Mouse (Mus musculus): ENCODE results near the gene Elmo1.

Elmo1 gene

DNA sequence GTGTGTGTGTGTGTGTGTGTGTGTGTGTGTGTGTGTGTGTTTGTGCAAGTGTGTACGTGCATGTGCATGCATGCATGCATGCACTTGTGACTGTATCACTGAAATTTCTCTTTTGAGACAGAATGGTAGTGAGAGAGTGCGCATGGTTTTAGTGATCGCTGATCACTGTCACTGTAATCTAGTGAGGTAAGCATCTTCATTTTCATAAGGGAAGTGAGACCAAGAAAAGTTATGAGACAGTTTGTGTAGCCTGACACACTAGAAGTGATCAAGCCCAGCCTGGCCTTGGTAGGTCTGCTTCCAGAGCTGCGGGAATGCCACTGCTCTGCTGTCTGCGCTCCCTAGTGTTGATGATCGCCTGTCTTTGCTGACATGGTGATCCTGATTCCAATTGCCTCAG, 122.3 kb downstream of the Elmo1 start:
- DNase-seq, result no peak

DNA sequence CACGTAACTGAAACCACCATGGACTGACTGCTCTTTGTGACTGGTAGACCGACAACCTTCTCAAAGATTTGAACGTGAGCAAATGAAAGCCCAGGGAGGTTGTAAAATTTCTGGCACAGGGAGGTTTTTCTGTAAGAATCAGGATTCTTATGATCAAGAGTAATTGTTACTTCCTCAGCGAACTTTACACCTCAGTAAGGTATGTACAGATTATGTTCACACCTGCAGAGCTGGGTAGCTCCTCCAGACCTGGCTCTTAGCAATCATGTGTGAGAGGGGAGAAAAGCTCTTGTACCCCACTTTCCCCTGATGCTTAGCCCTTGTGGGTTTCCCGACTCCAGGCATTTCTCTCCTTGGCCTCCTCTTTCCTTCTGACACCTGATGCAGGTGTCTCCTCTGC, 123.5 kb downstream of the Elmo1 start:
- no peak for DNase-seq

DNA sequence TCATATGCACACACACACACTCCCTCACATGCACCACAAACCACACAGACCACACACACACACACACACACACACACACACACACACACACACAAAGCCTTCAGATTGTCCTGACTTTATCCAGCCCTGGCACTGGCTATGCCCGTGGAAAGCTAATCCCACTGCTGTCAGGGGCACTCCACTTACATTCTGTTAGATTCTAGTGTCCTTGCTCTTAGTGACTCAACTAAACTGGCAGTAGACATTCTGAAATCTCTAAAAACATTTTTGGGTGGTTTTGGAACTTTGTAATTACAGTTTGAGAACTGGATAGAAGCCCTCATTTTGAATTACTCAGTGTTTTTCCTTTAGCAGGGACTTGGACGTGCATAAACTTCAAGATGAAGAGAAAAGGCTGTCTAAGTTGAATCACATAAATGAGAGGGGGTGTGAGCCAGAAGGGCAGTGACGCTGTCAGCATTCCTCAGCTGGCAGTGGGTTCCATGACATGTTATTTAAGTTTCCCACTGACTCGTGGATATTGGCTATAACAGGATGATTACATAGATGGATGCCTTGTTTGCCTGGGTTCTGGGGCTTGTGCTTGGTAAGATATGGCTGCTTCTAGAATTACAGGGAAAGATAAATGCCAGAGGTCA, 127.2 kb downstream of the Elmo1 start:
- DNase-seq, result no peak

DNA sequence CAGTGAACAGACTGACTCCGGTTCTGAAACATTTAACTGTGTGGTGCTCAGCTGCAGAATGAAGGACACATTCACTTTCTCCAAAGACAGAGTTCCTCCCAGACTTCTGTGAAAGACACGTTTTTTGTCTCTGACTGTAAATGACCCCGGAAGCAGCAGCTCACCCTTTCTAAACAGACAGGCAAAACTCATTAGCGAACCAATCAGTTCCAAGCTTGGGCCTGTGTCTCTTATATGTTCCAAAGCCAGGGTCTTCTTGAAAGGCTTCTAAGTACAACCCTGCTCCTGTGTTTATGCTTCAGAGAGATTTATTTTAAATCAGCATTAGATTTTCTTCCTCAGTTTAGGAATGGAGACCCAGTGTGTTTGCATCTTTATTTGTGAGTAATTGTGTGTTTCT, 127.7 kb downstream of the Elmo1 start:
- no peak for DNase-seq

DNA sequence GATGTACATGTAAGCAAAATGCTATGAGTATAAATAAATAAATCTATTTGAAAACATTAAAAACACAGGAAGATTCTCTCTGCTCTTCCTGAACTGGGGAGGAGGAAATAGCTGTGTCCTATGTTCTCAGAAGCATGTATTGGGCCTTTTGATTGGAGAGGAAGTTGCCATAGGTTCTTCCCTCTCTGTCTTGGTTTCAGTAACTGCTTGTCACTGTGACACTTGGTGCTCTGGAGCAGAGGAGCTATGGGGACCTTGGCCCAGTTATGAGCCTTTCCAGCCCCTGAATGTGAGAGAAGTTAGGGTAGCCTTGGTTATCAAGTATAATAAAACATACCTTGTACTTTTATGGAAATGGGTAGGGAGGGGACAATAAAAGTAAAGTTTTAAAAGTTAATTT, 130.0 kb downstream of the Elmo1 start:
- DNase-seq, result no peak

DNA sequence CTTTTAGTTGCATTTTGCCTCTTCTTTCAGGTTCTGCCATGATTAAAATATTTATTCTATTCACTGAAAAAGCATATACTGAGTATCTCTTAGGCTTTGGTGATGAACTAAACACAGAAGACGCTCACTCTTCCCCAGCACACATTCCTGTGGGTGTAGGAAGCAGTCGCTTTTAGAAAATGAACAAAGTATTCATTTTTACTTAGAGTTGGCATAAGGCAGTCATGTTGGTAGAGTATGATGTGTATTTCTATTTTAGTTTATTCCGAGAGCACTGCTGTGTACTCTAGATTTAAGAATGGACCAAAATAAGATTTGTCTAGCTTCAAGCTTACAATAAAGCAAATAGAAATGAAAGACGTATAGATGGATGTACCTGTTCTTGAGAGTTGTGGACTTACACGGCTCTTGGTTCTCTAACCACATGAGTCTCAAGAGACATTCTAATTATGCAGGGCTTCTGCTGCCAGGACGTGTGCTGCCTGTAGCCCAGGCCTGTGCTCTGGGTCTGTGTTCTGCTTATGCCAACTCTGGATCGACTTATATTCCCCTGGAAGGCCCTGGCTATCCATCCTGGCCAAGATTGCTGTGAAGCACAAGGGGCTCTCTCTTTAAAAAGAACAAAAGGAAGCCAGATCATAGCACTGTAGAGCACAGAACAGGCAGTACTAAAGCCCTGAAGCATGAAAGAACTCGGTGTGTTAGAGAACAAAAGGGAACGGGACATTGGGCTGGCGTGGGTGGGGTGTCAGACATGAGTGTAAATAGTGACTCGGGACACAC, 137.7 kb downstream of the Elmo1 start:
- DNase-seq, result no peak

DNA sequence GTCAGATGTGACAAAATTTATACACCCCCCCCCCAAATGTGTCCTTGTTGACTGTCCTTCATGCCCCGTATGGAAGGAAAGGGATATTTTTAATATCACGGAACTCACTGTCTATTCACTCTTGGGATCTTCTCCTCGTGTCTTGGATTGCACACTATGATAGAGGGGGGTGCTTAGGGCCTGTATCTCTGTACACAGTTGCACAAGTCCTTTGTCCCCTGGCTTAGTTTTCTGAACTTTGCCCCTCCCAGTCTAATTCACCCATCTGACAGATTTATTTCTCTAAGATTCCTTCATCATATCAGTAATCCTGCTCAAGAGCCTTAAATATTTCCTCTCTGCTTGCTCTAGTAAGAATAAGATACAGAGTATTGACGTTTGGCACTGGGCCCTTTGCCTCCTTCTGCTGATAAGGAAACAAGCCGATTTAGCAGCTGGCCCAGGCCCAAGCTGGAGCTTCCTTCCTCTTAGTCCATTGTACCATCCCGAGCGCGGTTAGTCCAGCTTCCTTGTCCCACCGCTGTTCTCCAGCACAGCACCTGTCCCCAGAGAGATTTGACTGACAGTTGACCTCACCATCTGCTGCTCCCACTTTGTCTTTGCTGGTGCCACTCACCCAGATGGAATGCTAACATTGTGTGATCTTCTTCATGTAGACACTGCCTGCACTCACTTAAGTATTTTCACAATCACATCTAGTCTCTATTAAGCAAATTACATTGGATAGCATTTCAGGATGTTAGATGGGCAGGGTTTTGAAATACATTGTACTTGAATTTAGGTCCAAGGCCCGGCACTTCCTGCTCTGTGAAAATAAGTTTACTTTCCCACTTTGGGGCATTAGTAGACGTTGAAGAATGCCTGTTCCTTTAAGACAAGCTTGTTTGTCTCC, 141.7 kb downstream of the Elmo1 start:
- DNase-seq, result no peak

DNA sequence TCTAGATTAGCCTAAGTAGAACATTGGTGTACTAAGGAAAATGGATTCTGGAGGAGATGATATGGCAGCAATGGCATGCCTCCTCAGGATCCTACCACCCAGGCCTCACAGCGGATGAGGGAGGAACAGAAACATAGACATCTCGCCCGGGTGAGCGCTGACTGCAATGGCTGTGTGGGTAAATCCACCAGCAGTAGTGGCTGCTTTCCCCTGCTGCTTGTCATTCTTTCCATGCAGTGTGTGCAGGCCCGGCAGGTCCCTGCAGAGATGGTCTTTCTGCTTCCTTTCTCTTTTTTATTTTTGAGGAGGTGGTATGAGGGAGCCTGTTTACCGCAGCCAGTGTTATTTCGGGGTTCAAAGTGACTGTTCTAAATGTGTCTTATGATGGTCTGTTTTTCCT, 143.3 kb downstream of the Elmo1 start:
- DNase-seq, result no peak

DNA sequence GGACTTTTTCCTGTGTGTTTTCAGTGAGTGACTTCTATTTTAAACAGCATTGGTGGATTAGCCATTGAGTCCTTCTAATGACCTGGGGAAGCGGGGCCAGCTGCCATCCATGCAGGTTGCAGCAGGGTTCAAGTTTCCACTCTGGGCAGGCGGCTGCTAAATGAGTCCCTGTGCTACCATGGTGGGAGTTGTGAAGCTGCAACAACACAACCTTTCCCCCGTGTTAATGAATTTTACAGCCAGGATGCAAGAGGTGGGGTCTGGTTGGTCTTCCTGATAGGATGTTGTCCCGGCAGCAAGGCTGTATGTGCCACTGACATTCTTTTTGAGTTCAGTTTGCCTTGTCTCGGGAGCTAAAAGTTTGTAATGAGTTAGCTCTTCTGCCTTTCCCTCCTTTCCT, 147.2 kb downstream of the Elmo1 start:
- no peak for DNase-seq

DNA sequence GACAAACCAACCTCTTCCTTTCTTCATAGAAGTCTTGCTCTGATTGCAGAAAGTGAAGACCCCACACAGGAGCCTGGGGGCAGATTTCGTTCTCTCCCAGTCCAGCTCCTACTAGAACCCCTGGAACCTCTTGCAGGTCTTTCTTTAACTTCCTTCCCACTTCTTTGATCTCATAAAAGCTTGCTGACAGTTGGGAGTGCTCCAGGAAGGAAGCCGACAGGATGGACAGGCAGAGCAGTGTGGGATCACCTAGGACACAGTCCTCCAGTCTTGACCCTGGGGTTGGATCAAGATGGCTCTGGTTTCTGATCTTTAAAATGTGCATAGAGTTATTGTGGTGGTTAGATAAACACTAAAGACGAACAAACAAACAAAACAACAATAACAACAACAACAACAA, 147.8 kb downstream of the Elmo1 start:
- DNase-seq, result no peak

DNA sequence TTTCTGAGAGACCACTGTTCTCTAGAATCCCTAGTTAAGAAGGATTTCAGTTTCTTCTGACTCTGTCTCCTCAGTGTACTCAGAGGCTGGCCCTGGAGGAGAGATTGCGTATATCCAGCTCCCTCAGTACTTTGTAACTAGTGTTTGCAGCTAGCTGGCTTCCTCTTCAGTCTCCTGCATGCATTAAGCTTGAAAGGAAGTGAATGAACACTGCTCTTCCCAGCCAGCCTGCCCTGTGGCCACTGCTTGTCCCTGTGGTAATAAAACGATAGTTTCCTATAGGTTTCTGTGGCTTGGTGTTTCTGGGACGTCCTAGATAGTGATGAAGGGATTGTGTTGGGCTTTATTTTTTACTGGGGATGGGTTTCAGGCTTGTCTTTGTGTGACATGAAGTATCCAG, 148.3 kb downstream of the Elmo1 start:
- DNase-seq, result no peak

DNA sequence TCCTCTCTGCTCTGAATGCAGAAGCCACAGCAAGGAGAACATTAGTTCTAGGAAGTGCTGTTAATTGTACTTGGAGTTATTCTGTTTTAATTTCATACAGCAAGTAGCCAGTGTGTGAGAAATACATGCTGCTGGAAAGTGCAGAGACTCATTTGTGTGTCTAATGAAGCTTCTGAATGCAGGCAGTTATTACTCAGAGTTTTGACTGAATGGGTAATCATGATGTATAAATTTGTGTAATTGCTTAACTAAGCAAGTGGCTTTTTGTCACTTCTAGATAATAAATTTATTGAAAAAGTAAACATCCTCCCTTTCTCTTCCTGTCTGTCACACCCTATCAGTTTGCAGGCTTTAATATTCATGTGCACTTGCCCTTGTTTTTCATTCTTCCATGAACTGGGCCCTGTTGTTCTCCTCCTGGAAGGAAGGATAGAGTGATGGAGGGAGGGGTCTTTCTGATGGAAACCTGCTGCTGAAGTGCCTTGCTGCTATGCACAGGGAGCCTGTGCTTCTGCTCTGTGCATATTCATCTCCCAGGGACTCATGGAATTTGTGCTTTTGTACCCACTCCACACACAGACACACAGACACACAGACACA, 159.8 kb downstream of the Elmo1 start:
- DNase-seq, result no peak

DNA sequence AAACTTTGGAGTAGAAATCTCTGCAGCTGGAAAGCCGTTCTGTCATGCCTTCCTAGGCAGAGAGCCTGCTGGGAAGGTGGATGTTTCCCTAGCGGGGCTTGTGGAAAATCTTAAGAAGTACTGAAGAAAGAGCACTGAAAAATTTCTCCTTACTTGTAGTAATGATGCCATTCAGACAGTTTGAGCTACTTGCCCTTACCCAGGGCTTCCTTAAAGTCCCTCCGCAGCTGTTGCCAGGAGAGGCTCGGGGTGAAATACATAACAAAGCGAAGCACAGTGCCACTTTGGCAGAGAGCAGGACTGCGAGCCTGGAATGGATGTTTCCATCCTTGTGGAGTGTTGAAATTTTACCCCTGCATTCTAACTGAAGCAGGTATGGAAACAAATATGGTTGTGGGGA, 164.5 kb downstream of the Elmo1 start:
- no peak for DNase-seq

DNA sequence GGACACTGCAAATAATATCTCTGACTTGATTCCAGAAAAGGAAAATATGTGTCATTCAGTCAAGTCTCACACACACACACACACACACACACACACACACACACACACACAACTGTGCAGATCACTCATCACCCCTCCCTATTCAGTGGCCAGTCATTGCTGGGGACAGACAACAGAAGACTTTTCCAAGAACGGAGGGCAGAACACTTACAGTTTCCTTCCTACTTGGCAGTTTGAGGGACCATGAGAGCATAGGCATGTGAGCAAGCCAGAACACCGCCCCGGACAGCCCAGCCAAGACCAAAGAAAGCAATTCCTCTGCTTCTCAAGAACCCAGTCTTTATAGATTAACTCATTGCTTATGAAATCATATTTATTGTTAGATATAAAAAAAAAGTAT, 165.0 kb downstream of the Elmo1 start:
- DNase-seq, result no peak

DNA sequence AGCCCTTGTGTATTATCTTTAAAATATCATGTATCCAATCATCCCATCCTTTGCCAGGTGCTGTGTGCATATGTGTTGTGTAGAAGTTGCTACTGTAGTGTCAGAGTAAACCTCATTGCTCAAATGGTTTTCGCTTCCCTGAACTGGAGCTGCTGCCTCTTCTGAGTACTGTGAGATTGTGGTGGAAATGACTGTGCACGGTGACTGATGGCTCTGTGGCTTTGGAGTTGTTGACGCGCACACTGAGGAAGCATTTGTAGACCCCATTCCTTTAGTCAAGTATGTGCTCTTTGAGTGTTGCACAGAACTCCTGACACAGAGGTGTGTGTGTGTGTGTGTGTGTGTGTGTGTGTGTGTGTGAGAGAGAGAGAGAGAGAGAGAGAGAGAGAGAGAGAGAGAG, 166.2 kb downstream of the Elmo1 start:
- no peak for DNase-seq

DNA sequence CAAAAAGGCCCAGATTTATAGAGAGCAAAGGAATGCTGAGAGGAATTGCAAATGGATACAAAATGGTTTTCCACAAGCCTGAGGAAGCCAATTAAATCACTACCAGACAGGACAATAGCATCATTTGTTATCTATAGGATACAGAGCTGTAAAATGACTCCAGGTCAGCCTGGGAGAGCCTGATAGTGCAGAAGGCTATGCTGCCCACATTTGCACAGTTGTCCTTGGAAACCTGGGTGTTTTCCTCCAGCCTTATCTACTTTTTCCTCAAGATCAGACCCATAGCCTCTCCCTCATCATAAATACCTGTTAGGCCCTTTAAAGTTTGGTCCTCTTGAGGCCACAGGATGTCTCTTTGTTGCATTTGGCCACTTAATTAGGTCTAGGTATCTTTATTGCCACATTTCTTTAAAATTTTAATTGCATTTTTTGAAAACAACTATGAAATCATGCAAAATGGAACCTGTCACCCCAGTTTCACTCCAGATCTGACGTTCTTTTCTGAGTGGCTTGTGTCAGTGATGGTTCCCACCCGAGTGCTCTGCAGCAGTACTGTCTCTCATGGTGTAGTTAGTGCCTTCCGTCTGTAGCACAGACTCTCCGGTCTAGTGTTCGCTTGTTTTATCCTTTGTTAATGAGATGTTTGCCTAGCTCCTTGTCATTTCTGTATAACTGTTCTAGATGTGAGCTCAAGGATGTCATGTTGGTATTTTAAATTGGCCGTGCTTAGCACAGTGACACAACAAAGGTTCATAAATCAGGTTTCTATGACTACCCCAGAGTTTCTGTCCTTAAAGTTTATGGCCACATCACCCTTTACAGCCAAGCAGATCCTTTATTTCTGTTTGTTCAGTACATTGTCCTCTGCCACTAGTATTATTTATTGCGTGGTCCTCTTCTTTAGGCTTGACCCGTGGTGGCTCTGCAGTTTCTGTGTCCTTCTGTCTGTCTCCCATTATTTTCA, 167.4 kb downstream of the Elmo1 start:
- DNase-seq, result no peak

DNA sequence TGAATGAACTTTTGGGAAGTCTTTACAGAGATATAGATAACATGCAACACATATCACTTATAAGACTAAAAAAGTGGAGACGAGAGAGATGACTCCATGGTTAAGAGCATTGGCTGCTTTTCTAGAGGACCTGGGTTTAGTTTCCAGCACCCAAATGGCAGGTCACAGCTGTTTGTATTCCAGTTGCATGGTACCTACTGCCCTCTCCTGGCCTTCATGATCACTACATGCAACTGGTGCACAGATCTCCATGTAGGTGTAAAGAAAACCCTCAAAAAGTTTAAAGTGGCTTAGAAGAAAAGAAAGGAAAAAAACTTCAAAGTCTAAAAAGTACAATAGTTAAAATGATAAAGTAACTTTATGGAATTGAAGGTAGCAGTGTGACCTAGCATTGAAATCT, 172.8 kb downstream of the Elmo1 start:
- no peak for DNase-seq

DNA sequence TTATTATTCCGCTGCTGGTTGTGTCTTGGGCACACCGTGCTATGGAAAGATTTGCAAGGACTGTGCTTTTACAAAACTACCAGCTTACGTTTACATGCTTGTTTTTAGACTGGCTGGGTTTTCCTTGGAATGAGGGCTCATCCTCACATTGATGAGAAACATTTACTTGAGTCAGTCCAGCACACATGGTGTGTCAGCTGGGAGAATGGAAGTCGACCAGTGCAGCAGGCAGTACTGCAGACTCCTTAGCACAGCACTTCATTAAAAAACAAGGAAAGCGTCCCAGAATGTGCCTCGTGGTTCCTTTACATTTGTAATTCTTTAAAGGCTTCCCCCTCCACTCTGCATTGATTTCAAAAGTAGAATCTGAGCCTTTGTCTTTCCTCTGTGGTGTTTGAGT, 179.8 kb downstream of the Elmo1 start:
- no peak for DNase-seq

DNA sequence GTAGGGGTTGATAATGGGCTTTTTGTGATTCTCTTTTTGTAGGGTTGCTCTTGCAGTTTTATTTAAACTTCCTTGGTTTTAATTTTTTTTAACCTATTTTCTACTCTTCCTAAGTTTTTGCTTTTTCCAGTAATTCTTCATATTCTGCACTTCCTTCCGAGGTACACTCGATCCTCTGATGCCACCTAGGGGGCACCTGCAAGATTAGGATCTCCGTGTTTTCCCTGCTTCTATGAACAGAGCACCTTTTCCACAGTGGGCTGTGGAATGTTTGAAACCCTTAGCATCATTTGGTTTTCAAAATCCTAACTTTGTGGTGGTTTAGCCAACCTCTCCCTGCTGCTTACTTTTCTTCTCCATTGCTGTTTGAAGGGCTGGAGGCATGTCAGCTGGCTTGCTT, 181.4 kb downstream of the Elmo1 start:
- no peak for DNase-seq

DNA sequence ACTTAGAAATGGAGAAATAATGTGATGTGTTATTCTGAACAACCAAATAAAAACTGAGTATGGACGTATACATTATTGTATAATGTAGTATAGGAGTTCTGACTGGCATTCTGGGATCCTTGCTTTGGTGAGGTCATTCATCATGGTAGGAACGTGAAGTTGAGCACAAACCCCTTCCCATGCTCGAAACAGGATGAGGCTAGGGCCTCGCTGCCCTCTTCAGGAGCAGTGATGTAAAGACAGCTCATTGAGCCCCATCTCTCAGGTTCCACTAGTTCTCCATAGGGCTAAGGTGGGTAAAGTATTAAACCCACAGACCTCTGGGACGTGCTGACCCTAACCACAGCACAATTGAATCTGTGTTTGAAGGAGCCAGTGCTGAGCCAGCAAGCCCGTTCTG, 182.2 kb downstream of the Elmo1 start:
- DNase-seq, result no peak

DNA sequence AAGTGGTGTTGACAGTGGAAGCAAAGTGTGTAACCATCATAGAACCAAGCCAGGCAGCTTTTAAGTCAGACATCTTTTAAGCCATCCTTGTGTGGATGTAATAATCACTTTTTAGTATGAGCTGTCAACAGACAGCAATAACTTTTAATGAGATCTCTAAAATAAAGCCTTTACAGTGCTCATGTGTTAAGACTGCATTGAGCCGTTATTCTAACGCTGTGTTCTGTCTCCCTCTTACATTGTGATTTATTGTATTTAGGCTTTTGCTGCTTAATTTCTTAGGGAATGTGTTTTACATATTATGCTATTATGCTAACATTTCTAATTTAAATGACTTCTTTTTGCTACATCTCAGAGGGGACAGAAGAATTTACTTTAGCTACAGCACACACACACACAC, 189.5 kb downstream of the Elmo1 start:
- no peak for DNase-seq

DNA sequence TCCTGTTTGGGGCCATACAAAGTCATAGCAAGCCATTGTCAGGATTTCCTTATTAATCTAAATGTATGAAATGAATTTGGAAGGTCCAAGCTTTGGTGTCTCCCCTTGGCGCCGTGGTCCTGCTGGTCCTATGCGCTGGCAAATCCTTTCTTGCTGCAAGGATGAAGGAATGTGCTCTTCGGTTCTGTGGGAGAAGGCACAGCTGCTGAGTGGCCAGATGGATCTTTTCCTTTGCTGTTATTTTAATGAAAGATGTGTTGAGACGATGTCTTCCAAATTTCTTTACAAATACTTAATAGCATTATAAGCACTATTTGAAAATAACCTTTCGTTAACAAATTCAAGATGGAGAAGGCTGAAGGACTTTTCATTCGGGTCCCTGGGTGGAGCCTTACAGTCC, 193.5 kb downstream of the Elmo1 start:
- DNase-seq, result no peak

Measured in thymus, adult 18-20 months (tissue).